Mouse (Mus musculus) lung, postnatal 0 days (tissue): ENCODE measurements around the gene Mta1.

Experiments
- CTCF ChIP-seq: IDR thresholded peaks from 2 replicates; pipeline ENCODE4 v1.5.1; 2016; ENCODE audit warnings: antibody characterized with exemption, mild to moderate bottlenecking
- EP300 ChIP-seq: IDR thresholded peaks from 2 replicates; pipeline ENCODE4 v1.6.1; 2016; ENCODE audit warnings: antibody characterized with exemption, mild to moderate bottlenecking, control low read depth

DNA sequence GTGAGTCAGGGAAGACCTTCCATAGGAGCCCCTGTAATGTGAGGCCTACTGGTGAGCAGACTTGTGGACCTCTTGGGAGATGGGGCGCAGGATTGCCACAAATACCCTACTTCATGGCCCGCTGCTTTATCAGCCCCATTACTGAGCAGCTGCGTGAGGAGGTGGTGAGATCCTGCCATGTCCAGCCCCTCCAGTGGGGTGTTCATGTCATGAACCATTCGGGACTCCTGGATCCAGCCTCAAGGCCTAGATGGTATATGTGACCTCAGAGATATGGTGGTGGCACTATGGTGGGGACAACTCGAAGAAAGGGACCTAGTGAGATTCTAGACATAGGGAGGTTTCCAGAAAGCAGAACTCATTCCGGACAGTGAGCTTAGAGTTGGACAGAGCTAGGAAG, 9.0 kb upstream of the Mta1 start:
- no peak for TF ChIP-seq CTCF
- no peak for TF ChIP-seq EP300
